Mouse (Mus musculus) liver, adult 2 months (tissue): ENCODE measurements around the gene Nucks1.

ENCODE experiments used
- CTCF ChIP-seq: fragments of 200-500 bp; IDR thresholded peaks from 2 replicates; pipeline ENCODE4 v1.5.1; 2011; ENCODE audit warnings: low read depth, low read length, control low read depth
- POLR2A ChIP-seq: fragments of 200-500 bp; IDR thresholded peaks from 2 replicates; pipeline ENCODE4 v1.6.1; 2011; ENCODE audit warnings: low read length, control low read depth; ENCODE audit not compliant: insufficient read depth; ENCODE audit errors: extremely low read depth

DNA sequence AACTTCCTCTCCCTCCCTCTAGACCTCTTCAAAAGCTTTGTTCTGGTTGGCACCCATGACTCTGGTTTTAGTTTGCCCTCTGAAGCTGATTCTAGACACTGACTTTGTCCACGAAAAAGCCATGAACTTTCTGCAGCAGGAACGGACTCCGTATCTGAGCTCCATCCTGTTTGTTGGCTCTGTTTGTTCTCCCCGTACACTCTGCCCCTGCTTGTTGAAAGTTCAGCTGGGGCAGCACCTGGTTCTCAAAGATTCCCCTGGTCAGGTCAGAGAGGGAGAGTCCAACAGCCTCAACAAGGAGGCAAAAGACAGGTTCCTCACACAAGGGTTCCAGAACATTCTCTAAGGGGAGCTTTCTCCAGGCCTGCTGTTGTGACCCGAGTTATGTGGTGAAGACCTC lies 47.1 kb downstream of the Nucks1 start:
- TF ChIP-seq CTCF (no peak), POLR2A (no peak)
